Mouse (Mus musculus): Measurements from ENCODE around the gene Phb2.
"Not testable (repeated sequence)": the region's sequence is repeated elsewhere in the genome, so short reads cannot be mapped to it uniquely, and the experiment has no call there.

Phb2 gene

DNA sequence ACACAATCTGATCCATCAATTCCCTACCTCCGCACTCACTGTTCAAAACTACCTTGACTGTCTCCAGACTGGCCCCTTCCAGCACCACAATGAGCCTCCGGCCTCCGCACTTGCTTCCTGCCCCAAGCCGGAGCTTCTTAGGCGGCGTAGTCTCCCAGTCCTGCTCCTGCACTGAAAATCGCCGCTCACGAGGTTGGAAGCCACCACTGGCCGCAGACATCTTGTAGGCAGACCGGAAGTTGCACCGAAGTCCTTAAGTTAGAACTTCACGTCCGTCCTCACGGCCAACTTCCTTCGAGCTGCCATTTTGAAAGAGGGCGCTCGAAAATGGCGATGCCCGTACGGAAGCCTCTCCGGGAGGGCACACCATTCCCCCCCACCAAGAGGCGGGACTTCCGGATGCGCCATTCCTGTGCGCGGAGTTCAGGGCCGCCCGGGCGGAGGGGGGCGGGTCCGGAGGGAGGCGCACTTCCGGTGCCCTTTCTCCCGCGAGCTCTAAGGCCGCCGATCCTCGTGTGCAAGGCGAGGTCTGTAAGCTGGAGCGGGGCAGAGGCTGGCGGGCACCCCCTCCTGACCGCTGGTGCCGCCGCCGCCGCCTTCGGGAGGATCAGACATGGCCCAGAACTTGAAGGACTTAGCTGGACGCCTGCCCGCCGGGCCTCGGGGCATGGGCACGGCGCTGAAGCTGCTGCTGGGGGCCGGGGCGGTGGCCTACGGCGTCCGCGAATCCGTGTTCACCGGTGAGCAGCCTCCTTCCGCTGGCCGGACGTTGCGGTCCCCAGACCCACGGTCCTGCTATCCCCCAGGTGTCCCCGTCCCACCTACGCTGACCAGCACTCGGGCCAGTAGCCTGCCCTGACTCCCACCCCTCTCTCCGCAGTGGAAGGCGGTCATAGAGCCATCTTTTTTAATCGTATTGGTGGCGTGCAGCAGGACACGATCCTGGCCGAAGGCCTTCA lies at the start of gene Phb2, which contains the start of gene Emg1:
Gene Phb2 (plus strand): TSS at position 513 of the 959 bp plus-strand sequence.
Gene Emg1 (minus strand): TSS at position 355 of the 959 bp plus-strand sequence.
- DNase-seq (ENCODE audit: low read depth), result peak; percentile 99

DNA sequence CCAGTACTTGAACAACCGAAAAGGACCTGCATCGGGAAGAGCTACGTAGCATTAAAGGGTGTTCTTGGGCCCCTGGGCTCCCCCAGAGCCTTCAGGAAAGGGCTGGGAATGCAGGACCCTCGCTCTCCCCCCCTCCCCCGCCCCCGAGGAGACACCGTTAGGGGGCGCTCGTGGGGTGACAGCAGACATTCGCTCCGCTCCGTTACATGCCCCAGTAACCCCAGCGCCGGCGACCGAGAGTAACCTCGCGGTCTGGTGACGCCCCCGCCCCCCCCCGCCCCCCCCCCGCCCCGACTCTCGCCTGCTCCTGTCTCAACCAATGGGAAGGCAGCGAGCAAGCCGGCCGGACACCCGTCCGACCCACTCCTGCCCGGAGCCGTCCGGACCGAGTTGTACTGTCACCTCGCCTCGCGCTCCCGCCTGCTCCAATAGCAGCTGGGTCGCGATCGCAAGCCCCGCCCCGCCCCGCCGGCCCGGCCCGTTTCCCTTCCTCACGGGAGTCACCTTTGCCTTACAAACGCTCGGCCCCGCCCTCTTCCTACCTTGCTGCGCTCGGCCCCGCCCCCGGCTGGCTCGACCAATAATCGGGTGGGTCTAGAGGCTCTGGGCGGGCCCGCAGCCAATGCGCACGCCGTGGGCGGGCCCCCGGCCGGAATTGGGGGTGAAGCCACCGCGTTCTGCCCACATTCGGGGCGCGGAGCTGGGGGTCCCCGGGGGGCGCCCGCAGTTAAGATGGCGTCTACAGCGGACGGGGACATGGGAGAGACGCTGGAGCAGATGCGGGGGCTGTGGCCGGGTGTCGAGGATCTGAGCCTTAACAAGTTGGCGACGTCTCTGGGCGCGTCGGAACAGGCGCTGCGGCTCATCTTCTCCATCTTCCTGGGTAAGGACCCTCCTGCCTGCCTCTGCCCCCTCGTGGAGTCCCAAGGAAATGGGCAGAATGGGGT lies 49.4 kb upstream of the Phb2 start, which contains the start of gene Lpcat3:
Gene Lpcat3 (plus strand): TSS at position 551 of the 947 bp plus-strand sequence.
- DNase-seq (ENCODE audit: low read depth), result peak; percentile 99

- no peak for DNase-seq (ENCODE audit: low read depth)
These were observed 48.7 kb upstream of the Phb2 start for GRCm38 (mm10) chr6:124663424-124663795.

GRCm38 (mm10) chr6:124664256-124664655 lies 47.9 kb upstream of the Phb2 start:
- no peak for DNase-seq (ENCODE audit: low read depth)

DNA sequence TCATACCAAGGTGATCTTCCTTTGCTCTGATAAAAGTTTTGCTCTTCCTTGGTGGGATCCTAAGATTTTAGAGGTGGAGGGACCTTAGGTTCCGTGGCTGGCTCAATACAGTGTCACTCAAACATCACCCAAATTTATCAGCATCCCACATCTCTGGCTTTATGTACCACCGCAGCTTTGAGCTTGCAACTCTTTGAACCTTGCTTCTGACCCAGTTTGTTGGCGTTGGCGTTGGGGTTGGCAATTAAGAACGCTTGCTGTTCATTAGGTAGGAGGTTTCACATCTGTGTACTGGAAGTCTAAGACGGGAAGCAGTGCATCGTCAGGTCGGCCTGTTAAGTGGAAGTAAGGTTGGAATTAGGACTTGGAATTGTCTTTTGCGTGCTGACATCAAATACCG lies 47.1 kb upstream of the Phb2 start:
- no peak for DNase-seq (ENCODE audit: low read depth)

- no peak for DNase-seq (ENCODE audit: low read depth)
These were observed 42.8 kb upstream of the Phb2 start for GRCm38 (mm10) chr6:124669234-124669859.

- no peak for DNase-seq (ENCODE audit: low read depth)
These were observed 41.7 kb upstream of the Phb2 start for GRCm38 (mm10) chr6:124670281-124670900.

GRCm38 (mm10) chr6:124672100-124672499 lies 40.0 kb upstream of the Phb2 start:
- DNase-seq (ENCODE audit: low read depth), result no peak

GRCm38 (mm10) chr6:124673619-124674018 lies 38.5 kb upstream of the Phb2 start:
- DNase-seq (ENCODE audit: low read depth), result no peak

DNA sequence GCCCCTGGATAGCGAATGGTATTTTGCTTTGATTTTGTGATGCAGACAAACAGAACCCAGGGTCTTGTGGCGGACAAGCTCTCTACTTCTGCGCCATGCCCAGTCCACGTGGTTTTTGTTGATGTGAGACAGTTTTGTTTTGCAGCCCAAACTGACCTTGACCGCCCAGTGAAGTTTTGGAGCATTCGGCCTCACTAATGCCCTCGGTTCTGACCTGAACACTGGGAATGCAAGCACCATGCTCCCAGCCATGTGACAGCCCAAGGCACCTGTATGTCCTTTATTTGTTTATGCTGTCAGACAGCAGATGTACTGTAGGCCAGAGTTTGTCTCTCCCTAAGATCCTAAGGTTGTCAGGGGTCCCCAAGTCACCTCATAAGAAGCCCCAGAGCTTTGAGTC lies 37.5 kb upstream of the Phb2 start:
- no peak for DNase-seq (ENCODE audit: low read depth)

DNA sequence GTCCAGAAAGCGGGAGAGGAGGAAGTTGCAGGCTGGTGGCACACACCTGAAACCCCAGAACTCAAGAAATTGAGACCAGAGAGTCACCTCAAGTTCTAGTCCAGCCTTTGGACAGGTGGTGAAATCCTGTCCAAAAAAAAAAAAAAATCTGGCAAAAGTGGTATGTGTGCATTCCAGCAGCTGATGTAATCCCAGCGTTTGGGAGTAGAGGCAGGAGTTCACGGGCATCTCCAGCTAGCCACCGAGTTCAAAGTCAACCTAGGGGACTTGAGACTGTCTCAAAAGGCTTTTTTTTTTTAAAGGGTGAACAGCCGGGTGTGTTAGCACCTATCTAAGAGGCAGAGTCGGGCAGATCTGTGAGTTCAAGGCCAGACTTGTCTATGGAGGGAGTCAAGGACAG lies 36.0 kb upstream of the Phb2 start:
- no peak for DNase-seq (ENCODE audit: low read depth)

- no peak for DNase-seq (ENCODE audit: low read depth)
These were observed 33.4 kb upstream of the Phb2 start for GRCm38 (mm10) chr6:124678769-124679168.

DNA sequence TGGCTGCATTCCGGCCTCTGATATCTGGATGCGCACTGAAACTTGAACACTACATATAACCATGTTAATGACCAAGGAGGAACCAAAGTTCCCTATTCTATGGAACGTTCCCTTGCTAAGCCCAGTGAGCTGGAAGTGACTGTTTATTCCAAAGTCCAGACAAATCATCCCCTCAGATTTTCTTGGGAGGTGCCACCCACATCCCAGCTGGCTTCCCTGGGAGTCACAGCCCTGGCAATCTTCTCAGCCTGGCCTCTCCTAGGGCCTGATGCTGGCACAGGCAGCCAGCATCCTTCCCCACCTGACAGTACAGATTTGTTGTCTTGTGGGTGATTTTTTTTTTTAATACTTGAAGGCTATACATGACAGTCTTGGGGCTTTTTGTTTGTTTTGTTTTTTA lies 32.6 kb upstream of the Phb2 start:
- no peak for DNase-seq (ENCODE audit: low read depth)

- not testable (repeated sequence) for DNase-seq (ENCODE audit: low read depth)
These were observed 29.8 kb upstream of the Phb2 start for GRCm38 (mm10) chr6:124682291-124682690.

DNA sequence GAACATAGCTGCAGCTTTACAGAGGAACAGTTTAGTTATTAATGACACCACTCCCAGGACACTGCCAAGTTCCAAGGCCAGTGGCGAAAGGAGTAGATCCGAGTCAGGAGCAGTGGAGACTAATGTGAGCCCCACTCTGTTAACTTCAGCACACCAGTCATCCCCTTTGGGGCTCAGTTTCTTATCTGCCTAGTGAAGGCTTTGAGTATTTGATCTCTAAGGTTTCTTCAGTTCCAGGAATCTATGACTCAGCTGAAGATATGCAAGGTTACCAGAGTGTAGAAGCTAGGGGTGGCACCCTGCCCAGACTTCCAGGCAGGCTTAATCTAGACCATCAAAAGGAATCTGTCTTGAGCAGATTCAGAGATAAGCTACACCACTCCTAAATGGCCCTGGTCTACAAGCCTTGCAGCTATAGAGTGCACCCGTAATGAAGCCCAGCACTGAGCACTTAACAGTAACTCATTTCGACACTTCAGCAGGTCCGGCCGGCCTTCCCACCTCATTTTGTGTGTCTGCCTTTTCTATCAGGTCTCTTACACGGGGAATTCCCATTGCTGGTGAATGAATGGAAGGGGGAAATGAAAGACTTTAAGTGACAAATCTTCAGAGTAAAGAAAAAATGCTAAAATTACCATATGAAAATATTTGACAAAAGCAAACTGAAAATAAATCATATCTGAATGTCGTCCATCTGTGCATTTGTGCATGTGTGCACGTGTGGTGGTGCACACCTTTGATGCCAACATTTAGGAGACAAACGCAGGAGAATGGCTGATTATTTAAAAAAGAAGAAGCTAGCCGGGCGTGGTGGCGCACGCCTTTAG lies 28.3 kb upstream of the Phb2 start:
- DNase-seq (ENCODE audit: low read depth), result peak; percentile 94

- DNase-seq (ENCODE audit: low read depth), result no peak
These were observed 26.3 kb upstream of the Phb2 start for GRCm38 (mm10) chr6:124685606-124686386.

GRCm38 (mm10) chr6:124686644-124687043 lies 25.5 kb upstream of the Phb2 start:
- DNase-seq (ENCODE audit: low read depth), result not testable (repeated sequence)

DNA sequence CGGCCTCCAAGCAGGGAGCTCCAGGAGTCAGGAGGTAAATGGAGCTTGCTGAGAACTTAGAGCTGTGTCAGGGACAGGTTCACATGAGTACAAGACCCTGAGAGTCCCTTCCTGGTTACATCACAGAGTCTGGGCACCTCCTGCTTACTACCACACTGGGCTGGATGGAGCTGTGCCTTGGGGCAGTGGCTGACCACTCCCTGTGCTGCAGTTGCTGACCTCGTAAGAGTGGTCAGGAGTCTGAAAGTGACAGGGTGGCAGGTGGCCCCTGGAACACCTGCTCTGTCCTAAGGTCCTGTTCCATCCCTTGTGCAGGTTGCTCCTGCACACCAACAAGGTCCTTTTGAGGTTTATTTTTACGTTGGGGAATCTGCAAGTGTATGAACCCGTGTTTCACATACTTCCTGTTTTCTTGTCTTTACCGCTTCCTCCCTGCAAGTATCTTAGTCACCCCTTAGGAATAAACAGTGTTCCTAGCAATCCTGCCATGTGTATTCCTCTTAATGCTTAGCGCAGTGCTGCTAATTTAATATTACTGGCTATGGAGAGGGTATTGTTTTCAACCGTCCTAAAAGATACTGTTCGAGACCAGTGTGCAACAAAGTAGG lies 23.9 kb upstream of the Phb2 start:
- DNase-seq (ENCODE audit: low read depth), result no peak

DNA sequence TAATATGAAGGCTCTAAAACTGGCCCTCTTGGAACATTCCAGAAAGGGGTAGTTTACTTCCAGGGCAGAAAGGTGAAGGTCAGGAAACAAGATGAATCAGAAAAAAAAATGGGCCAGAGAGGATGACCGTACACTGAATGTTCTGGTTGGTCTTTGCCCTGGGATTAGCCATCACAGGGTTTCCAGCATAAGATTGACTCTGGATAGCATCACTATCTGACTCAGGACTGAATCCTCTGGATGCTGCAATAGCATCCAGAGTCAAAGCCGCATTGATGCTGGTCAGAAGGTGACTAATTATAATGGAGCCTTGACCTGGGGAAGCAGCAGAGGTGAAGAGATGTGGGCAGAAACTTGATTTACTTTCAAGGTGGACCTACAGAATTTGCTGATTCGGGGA lies 23.1 kb upstream of the Phb2 start:
- DNase-seq (ENCODE audit: low read depth), result peak; percentile 51
